Mouse (Mus musculus) CH12.LX (cell line): ENCODE measurements around the gene Fgfr2. TPM values are rescaled to one million over a fixed set of nuclear protein-coding genes. Genes with fewer than 3 reads are reported as not detected.
A peak's percentile ranks its signal among the peaks of the same experiment; 100 is the strongest.

ENCODE experiments used
- DNase-seq: peaks from one replicate; pipeline ENCODE4 v3.0.0-alpha.2; 2013; ENCODE audit errors: extremely low read depth
- H3K27ac ChIP-seq: 2 replicates; pipeline ENCODE4 v1.5.1; 2012; ENCODE audit warnings: low read depth, mild to moderate bottlenecking, control low read depth, moderate library complexity; ENCODE audit not compliant: insufficient read depth
- H3K27me3 ChIP-seq: replicated peaks from 2 replicates; pipeline ENCODE3; 2012; ENCODE audit warnings: inconsistent platforms
- H3K36me3 ChIP-seq, 2 experiments: replicated peaks in 1 of 2; 2 replicates each; pipeline versions ENCODE3 to v1.6.1; 2012; ENCODE audit warnings: inconsistent platforms in 1 of 2, low read length in 1 of 2, mild to moderate bottlenecking in 1 of 2, mixed read lengths in 1 of 2, moderate library complexity in 1 of 2; ENCODE audit not compliant: control insufficient read depth in 1 of 2, insufficient read depth in 1 of 2
- H3K4me1 ChIP-seq, 2 experiments: 2 replicates each; pipeline ENCODE4 v1.6.1; 2012; ENCODE audit warnings: inconsistent platforms in 1 of 2, moderate library complexity in 1 of 2; ENCODE audit not compliant: insufficient read depth in 2 of 2, control insufficient read depth in 1 of 2
- H3K4me2 ChIP-seq: 2 replicates; pipeline ENCODE4 v1.6.1; 2012; ENCODE audit warnings: low read depth, mild to moderate bottlenecking, control low read depth; ENCODE audit not compliant: poor library complexity, insufficient read depth, severe bottlenecking
- H3K4me3 ChIP-seq, 3 experiments: fragments of 150-350 bp in 1 of 3; sonication (generic) in 1 of 3; replicated peaks in 1 of 3; 2 replicates each; pipeline versions ENCODE3 to v1.5.1; 2011 to 2012; ENCODE audit warnings: low read depth in 2 of 3, low read length in 2 of 3, mild to moderate bottlenecking in 2 of 3, moderate library complexity in 2 of 3, control low read depth in 1 of 3, improper control_type of control experiment in 1 of 3, inconsistent platforms in 1 of 3, mixed read lengths in 1 of 3; ENCODE audit not compliant: poor library complexity in 1 of 3
- H3K79me2 ChIP-seq: replicated peaks from 2 replicates; pipeline ENCODE4 v1.6.1; 2012; ENCODE audit warnings: mild to moderate bottlenecking, moderate library complexity; ENCODE audit not compliant: control insufficient read depth, poor library complexity, insufficient read depth, severe bottlenecking; ENCODE audit errors: extremely low read depth
- H3K9ac ChIP-seq: 2 replicates; pipeline ENCODE4 v1.6.1; 2012; ENCODE audit warnings: low read depth, mild to moderate bottlenecking, control low read depth, moderate library complexity; ENCODE audit not compliant: insufficient read depth
- H3K9me3 ChIP-seq: replicated peaks from 2 replicates; pipeline ENCODE3; 2012; ENCODE audit warnings: low read length, inconsistent platforms, mixed read lengths
- BHLHE40 ChIP-seq: IDR thresholded peaks from 2 replicates; pipeline ENCODE4 v1.6.1; 2011; ENCODE audit warnings: mild to moderate bottlenecking, low read depth, low read length, improper control_type of control experiment
- CTCF ChIP-seq, 2 experiments: IDR thresholded peaks in 1 of 2; conservative IDR thresholded peaks in 1 of 2; 2 replicates each; pipeline ENCODE4 v1.5.1; 2011 to 2012; ENCODE audit warnings: low read depth in 2 of 2, low read length in 2 of 2, improper control_type of control experiment in 1 of 2, inconsistent platforms in 1 of 2, mild to moderate bottlenecking in 1 of 2, moderate library complexity in 1 of 2
- EP300 ChIP-seq: IDR thresholded peaks from 2 replicates; pipeline ENCODE4 v1.6.1; 2011; ENCODE audit warnings: low read length, improper control_type of control experiment
- ETS1 ChIP-seq: conservative IDR thresholded peaks from 2 replicates; pipeline ENCODE4 v1.6.1; 2012; ENCODE audit warnings: low read depth, mild to moderate bottlenecking, inconsistent platforms, low read length, improper control_type of control experiment, moderate library complexity
- GABPA ChIP-seq: IDR thresholded peaks from 2 replicates; pipeline ENCODE4 v1.6.1; 2012; ENCODE audit warnings: low read depth, low read length, improper control_type of control experiment, inconsistent platforms; ENCODE audit not compliant: insufficient replicate concordance
- IRF4 ChIP-seq: IDR thresholded peaks from 2 replicates; pipeline ENCODE4 v1.6.1; 2014; ENCODE audit warnings: low read depth, mild to moderate bottlenecking, inconsistent platforms, low read length, improper control_type of control experiment
- KAT2A ChIP-seq: IDR thresholded peaks from 2 replicates; pipeline ENCODE4 v1.6.1; 2012; ENCODE audit warnings: low read length, improper control_type of control experiment, inconsistent platforms; ENCODE audit not compliant: insufficient replicate concordance
- NELFE ChIP-seq: IDR thresholded peaks from 2 replicates; pipeline ENCODE4 v1.6.1; 2011; ENCODE audit warnings: low read depth, low read length, improper control_type of control experiment
- POLR2AphosphoS2 ChIP-seq: IDR thresholded peaks from 2 replicates; pipeline ENCODE4 v1.6.1; 2011; ENCODE audit warnings: low read depth, low read length, improper control_type of control experiment
- RAD21 ChIP-seq: IDR thresholded peaks from 2 replicates; pipeline ENCODE4 v1.6.1; 2011; ENCODE audit warnings: low read depth, mild to moderate bottlenecking, low read length, improper control_type of control experiment, moderate library complexity
- SMC3 ChIP-seq: IDR thresholded peaks from 2 replicates; pipeline ENCODE4 v1.6.1; 2011; ENCODE audit warnings: low read depth, low read length, improper control_type of control experiment
- ZKSCAN1 ChIP-seq: IDR thresholded peaks from 2 replicates; pipeline ENCODE4 v1.6.1; 2012; ENCODE audit warnings: low read depth, inconsistent platforms, low read length, improper control_type of control experiment, borderline replicate concordance
- dilution Hi-C: fragments of 300-500 bp; cut with MboI; formaldehyde crosslinking; loops from 2 replicates; pipeline ENCODE4 v1.14.3; 2020; ENCODE audit warnings: low sequenced_read_pairs; ENCODE audit not compliant: extremely low pct_unique_long_range_greater_than_20kb, extremely low pct_ligation_motif_present
- in situ Hi-C: fragments of 300-500 bp; cut with MboI; formaldehyde crosslinking; loops from 3 replicates; pipeline ENCODE4 v1.14.3; 2019; ENCODE audit warnings: low sequenced_read_pairs, low pct_ligation_motif_present, low pct_unique_long_range_greater_than_20kb, mixed read lengths
- polyA plus RNA-seq: library from polyadenylated mRNA; unstranded; fragments of >175 nt; gene quantifications from 2 replicates; pipeline ENCODE4 v1.2.1, GENCODE M21; 2012; ENCODE audit warnings: low read depth; ENCODE audit not compliant: insufficient read length
- total RNA-seq, 2 experiments: library from RNA; depleted of rRNA; stranded (reverse); fragments of 300-350 nt in 1 of 2; fragments of >200 nt in 1 of 2; gene quantifications; 2 replicates each; pipeline ENCODE4 v1.2.3; 2012 to 2014

Fgfr2 gene
- total and polyA plus RNA-seq, 3 experiments: not detected

GRCm38 (mm10) chr7:133133552-133133951 lies 10.4 kb upstream of the Fgfr2 start:
- H3K27ac ChIP-seq: no peak overlapping the region
- peak; percentile 1 for DNase-seq
- peak in 1 of 2 experiments; percentile 55; a peak in 2 of 4 replicates for TF ChIP-seq CTCF (conservative IDR thresholded peaks at IDR 0.05 in 1 of 2, IDR thresholded peaks at IDR 0.05 in 1 of 2; ENCODE audit: low read depth in 2 of 2, low read length in 2 of 2)
- TF ChIP-seq POLR2AphosphoS2: no peak
- TF ChIP-seq ZKSCAN1: no peak
- TF ChIP-seq RAD21: peak; percentile 35
- peak; percentile 56 for TF ChIP-seq SMC3
- peaks cover 5% of the 10 kb centered on the region for H3K9me3 ChIP-seq
- no peaks in the 10 kb centered on the region for H3K36me3 ChIP-seq
- in situ Hi-C loops: no loop called here
- no peaks in the 10 kb centered on the region for H3K4me1 ChIP-seq
- no peak overlapping the region for H3K9ac ChIP-seq
- no peak overlapping the region for H3K4me2 ChIP-seq
- dilution Hi-C loops: no loop called here
- H3K4me3 ChIP-seq: no peak overlapping the region
- H3K79me2 ChIP-seq: no peaks in the 10 kb centered on the region
- H3K27me3 ChIP-seq: peaks cover 63% of the 10 kb centered on the region

- H3K9me3 ChIP-seq: peaks cover 9% of the 10 kb centered on the region
- H3K4me2 ChIP-seq: no peak overlapping the region
- no peaks in the 10 kb centered on the region for H3K79me2 ChIP-seq
- H3K4me1 ChIP-seq: no peaks in the 10 kb centered on the region
- peaks cover 64% of the 10 kb centered on the region for H3K27me3 ChIP-seq
- H3K9ac ChIP-seq: no peak overlapping the region
- no peak overlapping the region for H3K4me3 ChIP-seq
- TF ChIP-seq KAT2A: no peak
- no peak for TF ChIP-seq GABPA
- no peak for TF ChIP-seq IRF4
- no peak for TF ChIP-seq BHLHE40
- TF ChIP-seq EP300: no peak
- no peak for TF ChIP-seq NELFE
- no peak for DNase-seq
- no peaks in the 10 kb centered on the region for H3K36me3 ChIP-seq
- H3K27ac ChIP-seq: no peak overlapping the region
- dilution Hi-C loops (no loop called here), in situ Hi-C loops (no loop called here)
These were observed 9.6 kb upstream of the Fgfr2 start for GRCm38 (mm10) chr7:133132702-133133101.

- Histone ChIP-seq H3K4me2 (no peak overlapping the region), H3K4me1 (no peaks in the 10 kb centered on the region), H3K27me3 (peaks cover 43% of the 10 kb centered on the region), H3K27ac (no peak overlapping the region), H3K79me2 (no peaks in the 10 kb centered on the region), H3K36me3 (no peaks in the 10 kb centered on the region), H3K9me3 (peaks cover 41% of the 10 kb centered on the region), H3K9ac (no peak overlapping the region), H3K4me3 (no peak overlapping the region)
- no peak for TF ChIP-seq ETS1
- no peak for DNase-seq
- dilution Hi-C loops: no loop called here
- in situ Hi-C loops: no loop called here
These were observed 1.7 kb upstream of the Fgfr2 start for GRCm38 (mm10) chr7:133124701-133125485.
